Mouse (Mus musculus): ENCODE measurements around the gene Fer1l5.

Gene Fer1l5

DNA sequence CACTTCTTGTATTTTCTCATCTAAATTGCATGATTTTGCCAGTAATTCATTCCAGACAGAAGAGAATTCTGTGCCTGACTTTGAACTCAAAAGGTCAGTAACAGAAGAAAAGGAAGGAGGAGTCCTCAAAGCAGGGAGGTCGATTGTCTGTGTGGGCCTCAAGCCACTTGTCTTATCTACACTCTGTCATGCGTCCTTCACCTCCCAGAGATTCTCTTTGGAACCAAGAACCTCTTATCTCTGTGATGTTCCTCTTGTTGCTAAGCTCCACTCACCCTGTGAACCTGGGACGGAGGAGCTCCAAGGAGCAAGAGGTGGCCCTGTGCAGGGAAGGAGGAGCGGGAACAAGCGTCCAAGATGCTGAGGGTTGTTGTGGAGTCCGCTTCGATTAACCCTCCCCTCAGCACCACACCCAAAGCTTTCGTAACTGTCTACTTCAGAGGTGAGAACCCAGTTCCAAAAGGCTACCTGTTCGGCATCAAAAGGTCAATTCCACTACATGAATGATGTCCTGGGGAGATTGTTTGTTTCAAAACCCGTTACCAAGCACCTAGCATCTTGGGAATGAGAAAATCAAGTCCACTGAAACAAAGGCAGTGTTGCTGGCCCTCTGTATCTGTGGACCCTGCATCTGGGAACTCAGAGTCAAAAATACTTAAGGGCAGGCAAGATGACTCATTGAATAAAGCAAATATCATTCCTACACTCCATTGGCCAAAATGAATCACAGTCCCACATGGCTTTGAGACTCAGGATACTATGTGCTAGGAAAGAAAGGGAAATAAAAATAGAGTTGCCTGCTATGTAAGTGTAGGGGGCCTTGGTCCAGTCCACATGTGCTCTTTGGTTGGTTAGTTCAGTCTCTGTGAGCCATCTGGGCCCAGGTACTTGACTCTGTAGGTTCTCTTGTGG lies at the start of gene Fer1l5:
TSS of gene Fer1l5 (plus strand) at position 358 of the 912 bp plus-strand sequence.
- DNase-seq, result no peak

DNA sequence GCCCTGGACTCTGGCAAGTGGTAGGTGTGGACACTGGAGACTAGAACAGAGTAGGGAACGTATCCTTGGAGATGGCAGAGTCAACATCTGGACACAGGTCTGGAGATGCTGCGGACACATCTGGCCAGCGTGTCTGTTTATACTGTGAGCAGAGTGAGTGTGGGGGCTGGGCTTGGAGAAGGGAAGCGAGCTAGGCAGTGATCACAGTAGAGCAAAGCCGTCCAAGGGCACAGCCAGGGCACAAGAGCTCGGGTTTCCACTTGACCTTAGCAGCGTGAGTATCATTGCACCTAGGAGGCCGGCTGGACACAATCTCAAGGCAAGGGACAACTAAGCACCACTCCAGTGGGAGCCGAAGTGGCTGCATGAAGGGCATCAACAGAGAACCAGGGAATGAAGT lies 49.0 kb upstream of the Fer1l5 start:
- no peak for DNase-seq

DNA sequence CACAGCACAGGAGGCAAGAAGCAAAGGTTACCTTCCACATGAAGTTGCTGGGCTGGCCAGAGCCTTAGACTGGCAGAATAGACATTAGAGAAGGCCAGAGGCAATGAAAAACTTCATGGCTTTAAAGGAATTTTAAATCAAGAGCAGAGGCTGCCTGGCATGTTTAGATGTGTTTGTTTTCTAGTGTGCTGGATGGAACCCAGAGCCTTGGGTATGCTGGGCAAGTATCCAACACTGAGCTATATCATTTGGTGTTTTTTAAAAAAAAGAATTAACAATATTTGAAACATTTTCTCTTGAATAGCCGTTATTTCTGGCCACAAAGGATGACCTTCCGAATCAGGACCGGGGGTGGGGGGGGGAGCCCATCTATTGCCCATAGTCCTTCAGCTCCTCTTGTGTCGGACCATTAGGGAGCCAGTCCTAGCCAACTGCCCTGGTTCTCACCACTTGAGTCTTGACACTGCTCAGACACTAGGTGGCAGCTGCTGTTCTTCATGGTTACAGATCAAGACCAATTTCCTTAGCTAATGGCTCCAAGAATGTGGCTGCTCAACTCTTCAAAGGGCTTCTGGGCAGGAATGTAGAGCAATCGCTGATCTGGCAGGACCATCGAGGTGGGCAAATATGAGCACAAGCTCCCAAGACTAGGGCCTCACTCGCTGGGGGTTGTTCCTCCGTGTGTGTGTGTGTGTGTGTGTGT lies 48.2 kb upstream of the Fer1l5 start:
- DNase-seq, result peak; percentile 57 to 67

DNA sequence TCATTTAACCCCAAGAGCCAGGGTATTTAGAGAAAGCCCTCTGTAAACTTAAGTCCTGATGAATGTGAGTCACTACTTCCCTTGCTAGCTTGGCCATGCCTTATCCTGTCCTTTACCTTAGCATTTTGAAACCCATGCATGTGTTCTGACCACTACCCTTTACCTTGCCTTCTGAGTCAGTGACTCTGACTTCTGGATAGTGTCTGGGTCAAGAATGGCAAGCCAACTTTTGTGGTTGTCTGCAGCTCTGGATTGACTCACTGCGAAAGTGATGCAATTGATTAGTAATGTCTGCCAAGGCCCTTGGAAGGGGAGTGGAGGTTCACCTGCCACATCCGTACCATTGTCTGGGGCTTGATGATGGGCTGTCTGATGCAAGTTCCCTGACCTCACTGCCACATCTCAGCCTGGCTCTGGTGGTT lies 46.2 kb upstream of the Fer1l5 start:
- no peak for DNase-seq

DNA sequence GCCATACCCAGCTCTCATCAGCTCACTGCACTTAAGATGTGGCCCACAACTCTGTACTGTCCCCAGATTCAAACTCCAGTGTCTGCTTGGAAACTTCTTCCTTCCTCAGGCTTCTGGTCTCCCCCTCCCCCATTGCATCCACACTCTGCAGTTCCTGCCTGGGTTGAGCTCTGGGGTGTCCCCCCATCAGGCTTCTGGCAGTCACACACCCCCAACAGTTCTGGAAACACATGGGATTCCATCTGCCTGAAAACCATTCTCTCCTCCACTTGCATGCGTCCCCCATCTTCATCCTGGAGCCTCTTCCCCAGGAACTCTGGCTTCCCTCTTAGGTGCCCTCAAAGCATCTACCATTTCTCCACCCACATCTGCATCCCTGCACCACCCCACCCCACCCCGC lies 45.3 kb upstream of the Fer1l5 start:
- DNase-seq, result no peak

GRCm38 (mm10) chr1:36331743-36332142 lies 40.3 kb upstream of the Fer1l5 start:
- no peak for DNase-seq

DNA sequence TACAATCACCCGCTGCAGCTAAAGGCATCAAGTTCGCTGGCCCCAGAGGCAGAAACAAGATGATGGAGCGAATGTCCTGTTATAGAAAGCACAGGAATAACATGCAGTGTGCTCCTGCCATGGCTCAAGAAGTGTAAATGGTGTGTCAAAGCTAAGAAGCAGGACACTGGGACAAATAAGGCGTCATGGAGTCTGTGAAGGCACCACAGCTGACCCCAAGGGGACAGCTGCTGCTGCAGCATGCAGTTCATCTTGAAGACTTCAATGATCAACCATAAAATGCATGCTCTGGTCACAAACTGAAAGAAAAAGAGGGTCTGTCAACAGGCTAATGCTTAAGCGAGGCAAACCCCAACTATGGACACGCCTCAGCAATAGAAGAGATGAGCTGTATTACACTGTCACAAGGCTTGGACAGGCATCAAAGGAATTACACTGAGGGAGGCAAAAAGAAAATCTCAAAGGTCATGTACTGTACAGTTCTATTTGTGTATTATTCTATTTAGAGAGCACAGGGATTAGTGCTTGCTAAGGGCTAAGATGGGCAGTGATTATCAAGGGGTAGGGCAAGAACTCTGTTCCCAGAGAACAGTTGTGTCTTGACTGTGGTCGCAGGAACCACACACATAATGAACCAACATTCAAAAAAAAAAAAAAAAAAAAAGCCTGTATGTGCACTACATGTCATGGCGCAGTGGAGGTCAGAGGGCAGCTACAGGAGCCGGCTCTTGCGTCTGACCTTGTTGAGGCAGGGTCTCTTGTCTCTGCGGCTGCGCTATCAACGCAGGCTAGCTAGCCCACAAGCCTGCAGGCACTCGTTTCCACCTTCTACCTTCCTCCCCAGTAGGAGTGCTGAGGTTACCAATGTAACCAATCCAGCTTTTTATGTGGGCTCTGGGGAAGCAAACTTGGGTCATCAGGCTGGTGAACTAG lies 38.9 kb upstream of the Fer1l5 start:
- DNase-seq, result no peak

DNA sequence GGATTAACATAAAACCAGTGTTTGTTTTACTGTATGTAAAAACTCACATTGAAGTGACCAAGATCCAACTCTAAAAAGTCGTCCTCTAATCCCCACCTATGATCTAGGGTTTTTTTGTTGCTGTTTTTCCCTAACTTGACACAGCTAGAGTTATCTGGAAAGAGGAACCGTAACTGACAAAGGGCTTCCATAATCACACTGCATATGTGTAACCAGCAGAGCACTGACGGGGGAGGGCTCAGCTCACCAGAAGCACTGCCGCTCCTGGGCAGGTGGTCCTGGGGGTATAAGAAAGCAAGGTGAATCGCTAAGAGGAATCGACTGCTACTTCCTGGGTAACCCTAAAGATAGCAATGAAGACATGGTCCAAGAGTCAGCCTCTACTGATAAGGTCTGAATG lies 29.5 kb upstream of the Fer1l5 start:
- DNase-seq, result no peak

GRCm38 (mm10) chr1:36352351-36352750 lies 19.7 kb upstream of the Fer1l5 start:
- DNase-seq, result no peak

DNA sequence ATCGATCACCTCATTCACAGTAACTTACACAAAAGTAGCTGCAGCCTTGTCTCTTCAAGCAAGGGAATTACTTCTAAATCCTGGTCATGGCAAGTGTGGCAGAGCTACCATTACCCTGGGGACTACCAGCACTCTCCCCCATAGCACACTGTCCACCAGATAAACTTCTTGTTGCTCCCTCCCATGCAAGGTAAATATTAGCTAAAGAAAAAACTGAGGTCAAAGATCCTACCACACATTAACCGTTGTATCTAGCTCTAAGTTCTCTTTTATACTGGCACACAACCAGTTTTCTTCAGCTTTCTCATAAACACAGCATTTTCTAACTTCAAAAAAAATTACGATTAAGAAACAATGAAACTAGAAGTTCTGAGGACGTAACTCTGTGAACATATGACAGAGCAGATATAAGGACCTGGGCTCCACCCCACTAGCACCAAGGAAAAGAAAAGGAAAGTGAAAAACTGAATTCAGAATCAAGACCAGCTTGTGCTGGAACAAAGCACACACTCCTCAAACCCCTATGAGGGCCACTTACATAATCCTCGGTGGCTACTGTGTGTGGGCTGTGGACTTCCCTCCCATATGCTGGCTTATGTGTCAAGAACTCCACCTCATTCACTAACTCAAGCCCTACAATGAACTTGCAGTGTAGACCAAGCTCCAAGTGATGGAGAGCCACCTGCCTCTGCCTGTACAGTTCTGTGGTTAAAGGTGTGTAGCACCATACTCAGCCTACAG lies 15.0 kb upstream of the Fer1l5 start:
- DNase-seq, result no peak

DNA sequence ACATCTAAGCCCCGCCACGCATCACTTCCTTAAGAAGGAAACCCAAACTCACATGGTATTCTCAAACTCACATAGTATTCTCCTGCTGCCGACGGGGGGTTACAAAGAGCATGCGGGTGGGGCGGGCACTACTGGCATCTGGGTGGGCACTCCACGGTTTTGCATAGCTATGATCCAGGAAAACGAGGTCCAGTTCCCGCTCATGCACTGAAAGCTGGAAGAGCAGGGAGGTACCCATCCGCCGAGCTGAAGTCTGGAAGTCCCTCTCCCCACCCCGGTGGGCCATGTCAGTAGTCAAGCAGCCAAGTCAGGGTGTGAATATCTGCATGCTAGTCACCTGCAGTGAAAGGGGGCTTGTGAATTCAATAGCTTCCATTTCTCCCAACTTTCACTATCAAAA lies 4.4 kb upstream of the Fer1l5 start:
- DNase-seq, result peak in 1 of 2 experiments; percentile 13

GRCm38 (mm10) chr1:36368112-36368968 lies 3.8 kb upstream of the Fer1l5 start:
- DNase-seq, result peak in 1 of 2 experiments; percentile 76

- peak; percentile 93 to 94 for DNase-seq
Observed at GRCm38 (mm10) chr1:36368969-36369645, 3.0 kb upstream of the Fer1l5 start, which contains the start of gene Kansl3. Kansl3 (minus strand) TSS chr1:36369181.

GRCm38 (mm10) chr1:36370918-36371317 lies 1.2 kb upstream of the Fer1l5 start:
- no peak for DNase-seq

GRCm38 (mm10) chr1:36378880-36379279 lies 6.8 kb downstream of the Fer1l5 start:
- DNase-seq, result no peak

DNA sequence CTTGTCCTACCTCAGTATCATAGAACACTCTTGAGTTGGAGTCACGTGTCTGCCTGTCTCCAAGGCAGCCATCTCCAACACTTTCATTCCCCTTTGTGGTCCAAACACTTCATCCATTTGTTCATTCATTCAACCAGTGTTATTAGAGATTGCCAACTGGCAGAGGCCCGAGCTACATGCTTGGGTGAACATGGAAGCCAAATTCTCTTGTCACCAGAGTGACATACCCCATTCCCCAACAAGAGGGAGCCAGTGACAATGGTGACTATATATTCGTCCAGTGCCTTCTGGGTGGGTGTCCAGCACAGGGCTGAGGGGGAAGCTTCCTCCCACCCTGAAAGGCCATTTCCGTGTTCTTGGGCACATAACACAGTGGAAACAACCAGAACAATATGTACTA lies 7.5 kb downstream of the Fer1l5 start:
- DNase-seq, result no peak

DNA sequence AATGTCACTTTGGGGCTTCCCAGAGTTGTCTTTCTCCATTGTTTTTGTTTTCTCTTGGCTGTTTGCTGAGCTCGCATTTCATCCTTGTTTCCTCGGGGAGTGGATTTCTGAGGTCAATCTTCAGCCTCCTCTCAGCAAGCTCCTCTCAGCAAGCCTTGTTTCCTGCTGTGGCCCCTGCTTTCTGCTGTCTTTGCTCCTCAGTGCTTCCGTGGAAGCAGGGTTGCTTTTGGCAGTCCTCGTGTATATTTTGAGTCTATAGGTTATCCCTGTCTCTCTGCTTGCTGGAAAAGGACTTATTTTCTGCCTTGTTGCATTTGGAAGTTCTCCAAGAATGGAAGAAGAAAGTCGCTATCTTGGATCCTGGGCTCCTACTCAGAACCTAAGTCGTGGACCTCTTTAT lies 24.9 kb downstream of the Fer1l5 start:
- no peak for DNase-seq

- DNase-seq, result no peak
Observed at GRCm38 (mm10) chr1:36401509-36401908, 29.4 kb downstream of the Fer1l5 start.

GRCm38 (mm10) chr1:36404531-36404930 lies 32.4 kb downstream of the Fer1l5 start:
- no peak for DNase-seq

GRCm38 (mm10) chr1:36429511-36429910 lies 57.4 kb downstream of the Fer1l5 start:
- no peak for DNase-seq

Measured in cerebellum, postnatal 25 days (tissue).